Mouse (Mus musculus) olfactory bulb, adult 2 months (tissue): ENCODE data around the gene Fitm2. TPM values are rescaled to one million over a fixed set of nuclear protein-coding genes. Genes with fewer than 3 reads are reported as not detected.

Experiments used
- H3K27ac ChIP-seq: fragments of 200-500 bp; 2 replicates; pipeline ENCODE4 v1.5.1; 2012; ENCODE audit warnings: low read depth, low read length; ENCODE audit not compliant: insufficient read depth
- H3K4me1 ChIP-seq: fragments of 200-500 bp; 2 replicates; pipeline ENCODE4 v1.6.1; 2012; ENCODE audit warnings: low read length; ENCODE audit not compliant: control insufficient read depth, insufficient read depth
- H3K4me3 ChIP-seq: fragments of 200-500 bp; 2 replicates; pipeline ENCODE4 v1.5.1; 2012; ENCODE audit warnings: mild to moderate bottlenecking, low read depth, low read length, moderate library complexity; ENCODE audit not compliant: insufficient read depth
- CTCF ChIP-seq: fragments of 200-500 bp; IDR thresholded peaks from 2 replicates; pipeline ENCODE4 v1.5.1; 2012; ENCODE audit warnings: low read depth, mild to moderate bottlenecking, low read length, moderate library complexity; ENCODE audit not compliant: insufficient read depth
- POLR2A ChIP-seq: fragments of 200-500 bp; IDR thresholded peaks from 2 replicates; pipeline ENCODE4 v1.6.1; 2012; ENCODE audit warnings: mild to moderate bottlenecking, low read depth, low read length, moderate library complexity; ENCODE audit not compliant: insufficient read depth
- WGBS: fragments of 180-500 bp; shearing (Covaris S2); methylation state at CpG from one replicate; pipeline ENCODE4 v1.1.7; 2018; 5-methylcytosine and 5-hydroxymethylcytosine counted together
- polyA plus RNA-seq: library from polyadenylated mRNA; stranded (reverse); fragments of >200 nt; gene quantifications from 2 replicates; pipeline ENCODE4 v1.2.4, GENCODE M21; 2012; ENCODE audit warnings: low replicate concordance; ENCODE audit not compliant: missing spikeins, insufficient read depth, insufficient read length

The Fitm2 gene
- polyA plus RNA-seq, 1 experiment = not detected

DNA sequence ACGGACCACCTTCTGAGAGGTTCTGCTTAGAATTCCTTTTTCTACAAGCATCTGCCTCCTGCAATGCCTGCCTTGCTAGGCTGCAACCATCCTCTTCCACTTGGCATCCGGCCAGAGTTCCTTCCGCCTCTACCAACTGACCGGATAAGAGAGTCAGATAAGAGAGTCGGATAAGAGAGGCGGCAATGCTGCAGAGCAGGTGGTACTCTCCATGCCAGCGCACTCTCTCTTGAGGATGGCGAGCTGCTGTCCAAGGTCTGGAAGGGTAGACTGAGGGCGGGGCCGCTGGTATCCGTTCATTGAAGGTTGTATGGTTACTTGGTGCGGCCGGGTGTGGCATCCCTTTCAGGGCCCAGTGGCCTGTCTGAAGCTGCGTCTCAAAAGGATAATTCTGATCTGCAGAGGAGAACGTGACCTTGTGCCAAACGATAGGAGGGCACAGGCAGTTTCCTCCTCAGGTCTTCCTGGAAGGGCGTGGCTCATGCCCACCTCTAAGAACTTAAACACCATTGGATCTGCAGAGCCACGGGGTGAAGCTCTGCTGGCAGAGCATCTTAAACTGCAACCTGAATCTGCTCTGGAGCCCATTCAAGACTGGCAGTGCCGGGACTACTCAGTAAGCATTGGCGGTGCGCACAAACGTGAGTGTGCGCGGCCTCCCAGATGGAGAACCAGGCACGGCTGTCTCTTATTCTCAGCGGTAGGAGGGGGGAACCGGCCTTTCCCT lies 13.7 kb downstream of the Fitm2 start:
- Histone ChIP-seq H3K4me1 (peaks cover 19% of the 10 kb centered on the region), H3K27ac (no peak overlapping the region; the same call in 1 of the 2 replicates), H3K4me3 (peak overlapping the region; percentile 10)
- TF ChIP-seq CTCF = no peak
- TF ChIP-seq POLR2A = no peak
- WGBS = 43% methylated on average over 27 of the region's 27 CpGs

DNA sequence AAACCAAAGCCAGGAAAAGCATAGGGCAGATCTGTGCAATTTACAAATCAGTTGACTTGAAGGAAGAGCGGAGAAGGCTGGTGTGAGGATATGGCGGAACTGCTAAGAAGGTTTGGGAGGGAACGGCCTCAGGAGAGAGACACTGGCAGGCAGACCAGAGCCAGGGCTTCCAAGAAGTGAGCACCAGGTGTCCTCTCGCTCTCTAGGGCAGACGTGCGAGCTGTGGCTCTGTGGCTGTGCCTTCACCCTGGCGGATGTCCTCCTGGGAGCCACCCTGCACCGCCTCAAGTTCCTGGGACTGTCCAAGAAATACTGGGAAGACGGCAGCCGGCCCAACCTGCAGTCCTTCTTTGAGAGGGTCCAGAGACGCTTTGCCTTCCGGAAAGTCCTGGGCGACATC lies 19.1 kb downstream of the Fitm2 start:
- H3K4me1 ChIP-seq = peaks cover 9% of the 10 kb centered on the region
- TF ChIP-seq POLR2A = no peak
- TF ChIP-seq CTCF = no peak
- WGBS = 94% methylated on average over 13 of the region's 13 CpGs
- no peak overlapping the region for H3K27ac ChIP-seq
- no peak overlapping the region for H3K4me3 ChIP-seq

DNA sequence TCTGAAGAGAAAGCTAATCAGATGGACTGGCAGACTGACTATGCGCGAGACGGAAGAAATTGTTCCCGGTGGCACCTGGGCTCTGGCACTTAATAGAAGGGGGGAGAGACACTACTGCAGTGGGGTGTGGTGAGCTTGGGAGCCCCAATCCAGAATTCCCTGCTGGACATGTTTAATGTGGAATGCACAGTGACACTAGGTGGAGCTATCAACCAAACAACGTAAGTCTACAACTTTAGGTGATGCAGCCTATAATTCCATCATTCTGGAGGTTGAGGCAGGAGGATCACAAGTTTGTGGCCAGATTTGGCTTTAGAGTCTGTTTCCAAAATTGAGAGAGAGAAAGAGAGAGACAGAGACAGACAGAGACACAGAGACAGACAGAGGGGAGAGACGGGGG lies 19.7 kb downstream of the Fitm2 start:
- WGBS = 88% methylated on average over 6 of the region's 6 CpGs
- TF ChIP-seq POLR2A (no peak), CTCF (no peak)
- H3K4me3 ChIP-seq = no peak overlapping the region
- peaks cover 5% of the 10 kb centered on the region; the same call in 1 of the 2 replicates for H3K4me1 ChIP-seq
- H3K27ac ChIP-seq = no peak overlapping the region

DNA sequence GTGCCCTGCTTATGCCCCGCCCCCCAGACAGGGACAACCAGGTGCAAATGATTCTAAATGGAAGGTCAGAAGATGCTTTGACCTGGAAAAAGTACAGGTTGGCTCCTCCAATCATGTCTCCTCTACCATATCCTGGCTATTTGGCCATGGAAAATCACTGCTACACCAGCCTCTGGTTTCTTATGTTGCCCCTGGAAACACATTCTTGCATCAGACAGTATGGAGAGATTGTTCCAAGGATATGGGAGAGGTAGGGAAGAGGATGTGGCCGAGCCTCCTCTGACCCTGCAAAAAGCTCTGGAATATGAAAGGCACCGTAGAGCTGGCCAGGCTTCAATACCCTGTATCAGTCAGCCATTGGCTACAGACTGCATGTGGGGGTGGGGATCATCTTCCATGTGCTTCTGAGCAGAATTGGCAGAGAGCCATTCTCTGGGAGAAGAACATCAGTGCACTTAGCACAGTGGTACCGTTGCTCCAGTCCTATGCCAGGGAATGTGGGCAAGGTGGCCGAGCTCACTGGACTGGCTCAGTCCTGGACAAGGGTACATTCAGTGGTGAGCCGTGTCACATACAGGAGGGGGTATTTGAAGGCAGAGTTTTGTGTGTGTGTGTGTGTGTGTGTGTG lies 21.6 kb downstream of the Fitm2 start:
- TF ChIP-seq CTCF (no peak), POLR2A (no peak)
- H3K4me1 ChIP-seq = peaks cover 5% of the 10 kb centered on the region; the same call in 1 of the 2 replicates
- no peak overlapping the region for H3K27ac ChIP-seq
- no peak overlapping the region for H3K4me3 ChIP-seq
- WGBS = 54% methylated on average over 6 of the region's 6 CpGs

DNA sequence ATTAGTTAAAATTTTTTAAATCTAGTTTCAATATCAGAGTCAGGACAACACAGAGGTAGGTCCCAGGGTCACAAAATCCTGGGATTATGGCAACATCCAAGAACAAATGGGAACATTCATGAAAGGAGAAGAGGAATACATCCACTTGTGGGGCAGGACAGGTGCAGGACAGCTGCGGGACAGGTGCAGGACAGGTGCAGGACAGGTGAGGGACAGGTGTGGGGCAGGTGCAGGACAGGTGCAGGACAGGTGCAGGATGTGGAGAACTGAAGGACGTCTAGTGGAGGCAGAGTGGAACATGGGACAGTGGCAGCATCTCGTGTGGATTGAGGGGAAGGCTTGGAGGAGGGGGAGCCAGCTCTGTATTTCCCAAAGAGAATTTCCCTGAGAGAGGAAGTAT lies 23.2 kb downstream of the Fitm2 start:
- H3K4me3 ChIP-seq = no peak overlapping the region
- H3K27ac ChIP-seq = no peak overlapping the region
- WGBS = 82% methylated on average over 3 of the region's 3 CpGs
- H3K4me1 ChIP-seq = peaks cover 5% of the 10 kb centered on the region; the same call in 1 of the 2 replicates
- TF ChIP-seq CTCF = no peak
- TF ChIP-seq POLR2A = no peak

DNA sequence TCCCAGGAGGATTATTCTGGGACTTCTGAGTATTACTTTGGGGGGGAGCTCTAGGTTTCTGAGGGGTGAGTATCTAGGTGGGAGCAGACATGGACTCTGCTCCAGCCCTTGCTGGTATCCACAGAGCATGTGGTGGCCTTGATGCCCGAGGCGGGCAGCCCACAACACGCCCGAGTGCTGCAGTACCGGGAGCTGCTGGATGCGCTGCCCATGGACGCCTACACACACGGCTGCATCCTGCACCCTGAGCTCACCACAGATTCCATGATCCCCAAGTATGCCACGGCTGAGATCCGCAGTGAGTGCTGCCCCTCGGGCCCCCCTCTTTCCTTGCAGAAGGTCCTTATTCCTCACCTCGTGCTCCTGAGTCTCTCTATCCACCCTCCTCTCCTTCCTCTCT lies 25.1 kb downstream of the Fitm2 start:
- Histone ChIP-seq H3K4me3 (no peak overlapping the region), H3K4me1 (peaks cover 14% of the 10 kb centered on the region), H3K27ac (no peak overlapping the region)
- 91% methylated on average over 12 of the region's 12 CpGs for WGBS
- no peak for TF ChIP-seq POLR2A
- TF ChIP-seq CTCF = no peak

DNA sequence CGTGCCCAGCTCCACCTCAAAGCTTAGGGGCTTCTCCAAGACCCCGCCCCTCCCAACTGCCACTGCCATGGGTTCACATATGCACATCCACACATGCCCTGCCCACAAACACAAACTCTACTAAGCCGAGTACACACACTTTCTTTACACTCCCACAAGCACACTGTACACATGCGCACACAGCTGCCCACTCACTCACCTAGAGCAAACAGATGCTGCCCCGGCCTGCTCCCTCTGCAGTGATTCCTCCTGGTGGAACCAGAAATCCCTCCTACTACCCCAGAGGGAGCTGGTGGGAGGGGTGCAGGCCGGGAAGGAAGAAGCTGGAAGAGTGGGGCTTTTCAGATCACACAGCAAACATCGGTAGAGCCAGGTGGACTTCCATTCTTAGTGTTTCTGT lies 28.4 kb downstream of the Fitm2 start:
- 70% methylated on average over 7 of the region's 7 CpGs for WGBS
- H3K27ac ChIP-seq = no peak overlapping the region
- H3K4me1 ChIP-seq = peaks cover 19% of the 10 kb centered on the region

DNA sequence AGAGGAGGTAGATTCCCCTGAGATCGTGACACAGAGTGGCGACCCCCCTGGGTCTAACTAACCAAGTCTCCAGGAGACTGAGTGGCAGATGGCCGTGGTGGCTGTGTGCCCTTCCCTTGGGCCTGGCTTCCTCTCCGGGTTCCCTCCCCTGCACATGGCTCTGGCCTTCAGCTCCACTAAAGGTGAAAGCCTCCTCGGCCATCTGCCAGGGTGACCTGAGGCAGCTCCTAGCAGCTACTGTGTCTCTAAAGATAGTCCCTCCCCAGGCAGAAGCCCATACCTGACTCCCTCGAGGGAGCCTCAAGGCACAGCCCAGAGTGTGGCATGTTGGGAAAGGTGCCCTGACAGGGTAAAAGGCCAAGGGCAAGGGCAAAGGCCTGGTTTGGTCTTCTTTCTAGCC lies 28.9 kb downstream of the Fitm2 start:
- 74% methylated on average over 6 of the region's 6 CpGs for whole genome bisulfite sequencing
- no peak overlapping the region for H3K27ac ChIP-seq
- TF ChIP-seq CTCF = no peak
- no peak for TF ChIP-seq POLR2A
- H3K4me1 ChIP-seq = peaks cover 19% of the 10 kb centered on the region
- H3K4me3 ChIP-seq = no peak overlapping the region

More for the DNA sequence above, 28.4 kb downstream of the Fitm2 start:
- TF ChIP-seq POLR2A (no peak), CTCF (no peak)
- H3K4me3 ChIP-seq = no peak overlapping the region

DNA sequence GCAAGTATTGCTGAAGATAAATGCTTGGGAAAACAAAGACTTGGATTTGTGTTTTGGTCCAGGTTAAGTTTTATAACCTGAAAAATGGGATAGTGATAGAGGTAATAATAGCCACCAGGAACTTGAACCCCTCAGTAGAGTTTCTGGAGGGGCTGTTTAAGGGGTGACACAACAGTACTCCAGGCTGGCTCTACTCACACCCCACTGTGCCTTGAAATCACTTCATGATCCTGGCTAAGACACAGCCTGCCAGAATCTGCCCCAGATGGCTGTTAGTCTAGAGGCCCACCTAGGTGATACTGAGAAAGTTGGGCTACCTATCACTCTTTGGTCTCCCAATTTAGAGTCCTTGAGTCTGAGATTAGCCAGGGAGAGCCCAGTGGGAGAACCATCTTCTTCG lies 32.9 kb downstream of the Fitm2 start:
- H3K27ac ChIP-seq = no peak overlapping the region
- peaks cover 22% of the 10 kb centered on the region for H3K4me1 ChIP-seq
- 81% methylated on average over 1 of the region's 1 CpGs for WGBS
- peak overlapping the region; percentile 87 for H3K4me3 ChIP-seq
- TF ChIP-seq CTCF (no peak), POLR2A (no peak)
